Mouse (Mus musculus) midbrain, embryonic 14.5 days (tissue): ENCODE data around the gene Rims1. TPM values are rescaled to one million over a fixed set of nuclear protein-coding genes. Genes with fewer than 3 reads are reported as not detected.

Experiments
- ATAC-seq: fragments of 200-750 bp; cut with Nextera tagmentation; 2 replicates; pipeline ENCODE4 v1.8.0; 2017; ENCODE audit warnings: moderate number of reproducible peaks, moderate library complexity; ENCODE audit not compliant: low FRiP score, low TSS enrichment
- DNase-seq: peaks from one replicate; pipeline ENCODE4 v3.0.0-alpha.2; 2015
- H3K27ac ChIP-seq: fragments of 300-500 bp; sonication (generic); replicated peaks from 2 replicates; pipeline ENCODE4 v1.5.1; 2014; ENCODE audit warnings: mild to moderate bottlenecking, low read depth, low read length, moderate library complexity
- H3K27me3 ChIP-seq: fragments of 300-500 bp; sonication (generic); 2 replicates; pipeline ENCODE4 v1.6.1; 2014; ENCODE audit warnings: low read length, control low read depth, mixed read lengths; ENCODE audit not compliant: control insufficient read depth, insufficient read depth
- H3K36me3 ChIP-seq: fragments of 300-500 bp; sonication (generic); 2 replicates; pipeline ENCODE4 v1.6.1; 2014; ENCODE audit warnings: low read length, control low read depth; ENCODE audit not compliant: control insufficient read depth, insufficient read depth
- H3K4me1 ChIP-seq: fragments of 300-500 bp; sonication (generic); 2 replicates; pipeline ENCODE4 v1.6.1; 2014; ENCODE audit warnings: mild to moderate bottlenecking, antibody characterized with exemption, low read length, control low read depth; ENCODE audit not compliant: control insufficient read depth, insufficient read depth
- H3K4me2 ChIP-seq: fragments of 300-500 bp; sonication (generic); 2 replicates; pipeline ENCODE4 v1.6.1; 2014; ENCODE audit warnings: mild to moderate bottlenecking, low read length, moderate library complexity
- H3K4me3 ChIP-seq: fragments of 300-500 bp; sonication (generic); replicated peaks from 2 replicates; pipeline ENCODE4 v1.5.1; 2014; ENCODE audit warnings: low read depth, low read length
- H3K9ac ChIP-seq: fragments of 300-500 bp; sonication (generic); replicated peaks from 2 replicates; pipeline ENCODE4 v1.6.1; 2014; ENCODE audit warnings: mild to moderate bottlenecking, low read length, moderate library complexity
- H3K9me3 ChIP-seq: fragments of 300-500 bp; sonication (generic); 2 replicates; pipeline ENCODE4 v1.6.1; 2016; ENCODE audit warnings: low read length, control low read depth, mixed read lengths; ENCODE audit not compliant: control insufficient read depth
- WGBS: fragments of 180-500 bp; shearing (Covaris S2); extraction: QIAGEN DNeasy Blood & Tissue Kit; methylation state at CpG from one replicate; pipeline ENCODE4 v1.1.7; 2014; 5-methylcytosine and 5-hydroxymethylcytosine counted together
- polyA plus RNA-seq: library from polyadenylated mRNA; unstranded; fragments of >200 nt; fragmentation: Nextera tagmentation; extraction: Ambion mirVana; gene quantifications from 2 replicates; pipeline ENCODE4 v1.2.1, GENCODE M21; 2014

Gene Rims1
- polyA plus RNA-seq, 1 experiment from 2014 or later: 17.1 TPM

DNA sequence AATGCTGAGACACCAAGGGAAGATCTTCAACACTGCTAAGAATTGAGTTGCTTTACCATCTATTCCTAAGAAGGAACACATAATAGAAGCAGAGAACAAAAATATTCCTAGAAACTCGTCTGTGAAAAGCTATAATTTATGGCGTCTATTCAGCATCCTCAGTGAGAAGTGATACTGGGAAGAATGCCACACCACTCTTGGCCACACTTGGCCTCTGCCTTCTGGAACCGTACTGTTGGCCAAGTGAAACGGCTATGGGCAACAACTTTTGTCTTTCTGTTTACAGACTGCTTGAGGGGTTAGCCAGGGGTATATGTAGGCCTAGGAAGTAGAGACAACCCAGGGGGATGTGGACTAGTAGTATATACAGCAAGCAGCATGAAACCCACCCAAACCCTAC is 547.4 kb downstream of the Rims1 start:
- DNase-seq (no peak), ATAC-seq (no peak)
- Histone ChIP-seq H3K4me3 (no peak overlapping the region), H3K27me3 (no peaks in the 10 kb centered on the region), H3K4me1 (no peaks in the 10 kb centered on the region), H3K9ac (no peak overlapping the region), H3K36me3 (no peaks in the 10 kb centered on the region), H3K27ac (no peak overlapping the region), H3K4me2 (no peak overlapping the region), H3K9me3 (no peaks in the 10 kb centered on the region)
- 79% methylated on average over 4 of the region's 4 CpGs for WGBS

DNA sequence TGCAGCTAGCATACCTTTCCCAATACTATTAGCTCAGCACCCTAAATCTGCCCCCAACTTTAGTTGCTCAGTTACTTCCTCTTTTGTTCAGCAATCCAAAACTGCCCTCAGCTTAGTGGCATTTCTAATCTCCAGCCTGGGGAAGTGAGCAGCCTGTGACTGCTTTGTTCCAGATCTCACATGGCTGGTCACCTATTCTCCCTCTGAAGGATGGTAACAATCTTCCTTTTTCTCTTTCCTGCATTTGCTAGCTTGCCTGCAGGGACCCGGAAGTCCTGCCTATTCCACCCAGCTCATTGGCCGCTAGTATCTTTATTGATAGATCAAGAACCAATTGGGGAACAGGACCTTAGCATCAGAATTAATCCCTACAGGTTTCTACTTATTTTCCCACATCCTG is 551.5 kb downstream of the Rims1 start:
- Histone ChIP-seq H3K27me3 (no peaks in the 10 kb centered on the region), H3K4me1 (no peaks in the 10 kb centered on the region), H3K9me3 (no peaks in the 10 kb centered on the region), H3K27ac (no peak overlapping the region), H3K4me3 (no peak overlapping the region), H3K4me2 (no peak overlapping the region), H3K36me3 (no peaks in the 10 kb centered on the region), H3K9ac (no peak overlapping the region)
- no peak for DNase-seq
- ATAC-seq: no peak
- 82% methylated on average over 2 of the region's 2 CpGs for WGBS

DNA sequence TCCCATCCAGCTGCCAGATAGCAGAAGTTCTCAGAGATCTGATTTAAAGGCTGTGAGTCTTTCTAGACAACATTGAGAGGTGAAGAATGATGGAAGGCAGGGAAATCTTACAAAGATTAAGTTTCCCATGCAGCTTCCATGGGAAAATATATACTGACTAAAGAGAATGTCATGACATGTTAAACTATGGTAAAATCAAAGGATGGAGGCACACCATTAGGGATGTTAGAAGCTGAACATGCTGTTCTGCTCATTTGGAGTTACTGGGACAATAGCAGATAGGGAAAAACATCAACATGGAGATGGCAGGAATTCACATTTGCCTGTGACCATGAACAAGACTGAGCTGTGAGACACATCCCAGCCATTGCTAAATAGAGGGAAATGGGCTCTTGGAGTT is 552.9 kb downstream of the Rims1 start:
- H3K9ac ChIP-seq: no peak overlapping the region
- no peak overlapping the region for H3K4me2 ChIP-seq
- no peaks in the 10 kb centered on the region for H3K9me3 ChIP-seq
- no peaks in the 10 kb centered on the region for H3K27me3 ChIP-seq
- no peak overlapping the region for H3K4me3 ChIP-seq
- H3K27ac ChIP-seq: no peak overlapping the region
- H3K4me1 ChIP-seq: no peaks in the 10 kb centered on the region
- H3K36me3 ChIP-seq: no peaks in the 10 kb centered on the region
- DNase-seq: no peak
- ATAC-seq: no peak

DNA sequence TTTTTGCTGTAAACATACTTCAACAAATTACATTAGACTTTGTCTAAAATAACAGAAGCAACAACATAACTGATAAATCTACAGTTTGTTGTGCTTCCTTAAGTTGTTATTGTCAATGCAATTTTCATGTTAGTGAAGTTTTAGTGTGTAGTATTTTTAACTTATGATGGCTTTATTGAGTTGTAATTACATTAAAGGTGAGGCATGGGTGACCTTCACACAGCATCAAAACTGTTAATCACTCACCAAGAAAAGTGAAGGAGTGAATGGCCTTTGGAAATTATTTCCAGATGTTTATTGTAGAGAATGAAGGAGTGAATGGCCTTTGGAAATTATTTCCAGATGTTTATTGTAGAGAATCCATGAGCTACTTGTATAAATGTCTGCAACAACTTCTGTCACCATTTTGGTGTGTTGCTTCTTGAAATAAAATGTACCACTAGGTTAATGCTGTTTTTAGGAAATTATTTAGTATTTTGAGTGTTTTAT is 556.9 kb downstream of the Rims1 start:
- Histone ChIP-seq H3K9me3 (no peaks in the 10 kb centered on the region), H3K4me1 (no peaks in the 10 kb centered on the region), H3K27me3 (no peaks in the 10 kb centered on the region), H3K4me2 (no peak overlapping the region), H3K4me3 (no peak overlapping the region), H3K36me3 (no peaks in the 10 kb centered on the region), H3K27ac (no peak overlapping the region), H3K9ac (no peak overlapping the region)
- DNase-seq (no peak), ATAC-seq (no peak)

DNA sequence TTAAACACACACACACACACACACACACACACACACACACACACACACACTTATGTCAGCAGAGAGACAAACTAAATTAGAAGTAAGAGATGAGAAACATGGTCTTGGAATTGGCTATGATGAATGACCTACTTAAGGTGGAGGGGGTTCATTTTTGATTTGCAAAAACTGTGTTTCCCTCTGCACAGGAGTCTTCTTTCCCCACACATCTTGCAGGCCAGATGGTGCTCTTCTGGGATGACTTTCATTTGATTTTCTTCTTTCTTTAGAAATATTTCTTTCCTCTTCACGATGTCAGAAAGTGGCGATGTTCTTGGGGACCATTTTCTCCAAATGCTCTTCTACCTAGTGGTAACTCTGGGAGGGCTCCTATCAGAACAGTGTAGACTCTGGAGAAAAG is 560.0 kb downstream of the Rims1 start:
- H3K9me3 ChIP-seq: no peaks in the 10 kb centered on the region
- H3K4me2 ChIP-seq: no peak overlapping the region
- no peaks in the 10 kb centered on the region for H3K36me3 ChIP-seq
- H3K4me1 ChIP-seq: no peaks in the 10 kb centered on the region
- no peak overlapping the region for H3K27ac ChIP-seq
- no peak overlapping the region for H3K4me3 ChIP-seq
- ATAC-seq (no peak), DNase-seq (no peak)
- 98% methylated on average over 2 of the region's 2 CpGs for WGBS
- no peak overlapping the region for H3K9ac ChIP-seq
- H3K27me3 ChIP-seq: no peaks in the 10 kb centered on the region
